Mouse (Mus musculus) layer of hippocampus, adult 8-10 months (tissue): ENCODE data around the gene S100a10. TPM values are rescaled to one million over a fixed set of nuclear protein-coding genes. Genes with fewer than 3 reads are reported as not detected.

Experiments used
- DNase-seq, 2 experiments: peaks; one replicate each; pipeline ENCODE4 v3.0.0; 2022; ENCODE audit warnings: low spot score in 2 of 2
- total RNA-seq, 4 experiments: library from RNA; stranded (reverse); gene quantifications; 2 replicates each; pipeline ENCODE4 v1.2.4; 2022

Gene S100a10
- total RNA-seq, 4 experiments from 2014 or later, result 16.7 to 37.3 (median 28.5) TPM

DNA sequence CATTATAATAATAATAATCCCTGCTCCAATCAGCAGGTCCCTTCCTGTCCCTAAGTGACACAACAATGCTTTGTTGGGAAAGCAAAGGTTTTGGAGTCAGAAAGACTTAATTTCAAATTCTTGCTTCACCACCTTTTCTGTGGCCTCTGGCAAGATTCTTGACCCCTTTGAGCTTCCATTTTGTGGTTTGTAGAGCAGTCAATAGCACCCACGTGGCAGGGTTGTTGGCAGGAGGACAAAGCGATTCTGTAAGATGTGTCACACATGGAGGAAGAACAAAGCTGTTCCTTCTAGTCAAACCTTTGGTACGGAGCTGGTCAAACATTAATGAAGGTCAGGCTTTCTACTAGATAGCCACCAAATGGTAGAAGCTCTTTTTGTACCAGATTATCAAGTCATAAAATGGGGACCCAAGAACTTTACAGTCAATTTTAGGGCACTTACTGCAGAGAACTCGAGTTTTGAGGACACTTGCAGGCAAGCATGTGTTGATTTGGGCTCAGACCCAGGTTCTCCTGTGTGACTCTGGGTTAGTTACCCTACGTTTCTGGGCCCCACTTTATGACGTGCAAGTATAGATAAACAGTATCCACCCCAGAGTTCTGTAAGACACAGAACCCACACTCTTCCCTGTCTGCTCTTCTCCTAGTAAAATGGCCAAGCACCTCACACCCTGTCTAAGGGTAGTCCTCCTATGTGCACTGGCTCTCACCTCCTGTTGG lies 24.6 kb downstream of the S100a10 start:
- DNase-seq, result no peak

DNA sequence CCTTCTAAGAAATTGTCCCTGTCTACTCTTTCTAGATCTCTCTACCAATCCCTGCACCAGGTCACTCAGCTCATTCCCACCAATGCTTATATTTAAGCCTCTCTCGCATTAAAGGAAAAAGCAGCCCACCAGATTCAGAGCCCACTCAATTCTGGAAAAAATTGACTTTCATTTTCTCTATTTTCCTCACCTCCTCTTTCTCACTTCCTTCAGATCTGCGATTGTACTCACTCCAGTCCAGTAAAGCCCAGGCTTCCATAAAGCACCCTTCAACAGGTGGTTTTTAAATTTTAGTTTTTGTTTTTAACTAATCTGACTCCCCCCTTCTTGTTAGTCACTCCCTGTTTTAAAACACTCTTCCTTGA lies 25.1 kb downstream of the S100a10 start:
- DNase-seq, result no peak

DNA sequence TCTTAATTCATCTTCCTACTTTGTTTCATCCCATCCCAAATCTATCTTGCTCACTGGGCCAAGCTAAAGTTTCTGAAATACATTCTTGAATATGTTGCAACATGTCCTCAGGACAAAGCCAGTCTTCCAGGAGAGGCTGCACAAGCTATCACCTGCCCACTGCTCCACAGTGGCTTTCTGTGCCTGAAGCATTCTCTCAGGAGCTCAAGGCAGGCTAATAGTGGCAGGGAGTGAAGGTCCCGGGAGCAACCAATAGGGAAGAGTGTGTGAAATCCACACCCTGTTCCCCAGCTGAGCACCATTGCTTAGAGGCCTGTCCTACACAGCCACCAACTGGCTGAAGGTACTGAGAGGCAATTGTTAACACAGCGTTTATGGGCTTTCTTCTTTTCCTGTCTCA lies 26.1 kb downstream of the S100a10 start:
- DNase-seq, result no peak

DNA sequence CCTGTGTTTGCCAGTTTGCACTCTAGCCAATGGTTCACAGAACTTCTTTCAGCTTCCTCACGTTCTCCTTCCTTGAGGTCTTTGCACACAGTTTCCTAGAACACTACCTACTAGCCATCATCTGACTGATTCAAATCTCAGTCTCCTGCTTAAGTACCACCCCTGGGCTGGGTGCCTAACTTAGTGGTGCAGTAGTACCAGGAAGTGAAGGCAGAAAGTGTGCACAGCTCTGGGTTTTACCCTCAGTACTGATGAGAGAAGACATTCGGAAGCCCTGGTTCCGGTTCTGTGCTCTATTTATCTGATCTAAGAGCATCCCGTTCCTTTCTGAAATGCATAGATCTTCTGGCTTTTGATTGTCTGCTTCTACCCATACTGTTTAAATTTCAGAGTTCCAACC lies 26.8 kb downstream of the S100a10 start:
- no peak for DNase-seq

DNA sequence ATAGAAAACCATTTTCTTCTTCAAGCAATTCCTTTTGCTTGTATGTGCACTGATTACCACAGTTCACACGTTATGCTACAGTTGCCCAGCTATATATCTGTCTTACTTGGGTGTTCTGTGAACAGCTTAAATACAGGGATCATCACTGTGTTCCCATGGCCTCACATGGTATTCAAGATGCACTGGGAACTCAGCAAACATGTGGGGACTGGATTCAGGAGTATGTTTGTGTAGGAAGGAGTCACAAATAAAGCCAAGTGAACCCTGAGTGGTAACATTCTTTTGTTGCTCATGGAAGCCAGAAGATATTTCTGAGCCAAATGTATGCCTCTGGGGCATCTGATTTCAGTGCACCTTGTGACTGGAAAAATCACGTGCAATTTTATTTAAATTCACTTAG lies 28.2 kb downstream of the S100a10 start:
- DNase-seq, result no peak

DNA sequence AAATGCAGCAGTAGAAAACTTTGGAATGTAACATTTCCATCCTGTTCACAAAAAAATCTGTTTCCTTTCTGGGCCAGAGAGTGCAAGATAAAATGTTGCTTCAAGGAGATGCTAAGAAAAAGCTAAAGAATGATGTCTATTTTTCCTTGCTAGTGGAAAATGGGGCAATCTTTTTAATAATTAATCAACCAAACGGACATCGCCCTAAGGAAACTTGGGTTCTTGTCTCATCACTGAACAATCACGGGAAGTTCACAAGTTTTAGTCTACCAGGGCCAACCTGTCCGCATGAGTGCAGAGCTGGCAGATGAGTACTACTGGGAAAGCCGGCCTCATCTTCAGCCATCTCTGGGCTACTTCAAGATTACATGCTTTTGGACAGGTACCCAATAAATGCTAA lies 34.7 kb downstream of the S100a10 start:
- DNase-seq, result no peak

DNA sequence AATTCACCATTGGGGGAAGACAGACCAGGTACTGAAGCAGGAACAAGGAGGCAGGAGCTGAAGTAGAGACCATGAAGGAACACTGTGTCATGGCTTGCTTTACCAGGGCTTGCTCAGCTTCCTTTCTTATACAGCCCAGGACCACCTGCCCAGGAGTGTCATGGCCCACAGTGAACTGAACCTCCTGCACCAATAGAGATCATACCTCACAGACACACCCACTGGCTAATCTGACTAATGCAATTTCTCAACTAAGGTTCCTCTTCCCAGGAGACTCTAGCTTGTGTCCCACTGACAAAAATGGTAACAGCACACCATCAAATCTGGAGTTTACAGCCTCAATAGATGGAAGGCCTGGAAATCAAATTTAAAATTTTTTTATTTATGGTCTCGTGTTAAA lies 35.4 kb downstream of the S100a10 start:
- DNase-seq, result no peak

DNA sequence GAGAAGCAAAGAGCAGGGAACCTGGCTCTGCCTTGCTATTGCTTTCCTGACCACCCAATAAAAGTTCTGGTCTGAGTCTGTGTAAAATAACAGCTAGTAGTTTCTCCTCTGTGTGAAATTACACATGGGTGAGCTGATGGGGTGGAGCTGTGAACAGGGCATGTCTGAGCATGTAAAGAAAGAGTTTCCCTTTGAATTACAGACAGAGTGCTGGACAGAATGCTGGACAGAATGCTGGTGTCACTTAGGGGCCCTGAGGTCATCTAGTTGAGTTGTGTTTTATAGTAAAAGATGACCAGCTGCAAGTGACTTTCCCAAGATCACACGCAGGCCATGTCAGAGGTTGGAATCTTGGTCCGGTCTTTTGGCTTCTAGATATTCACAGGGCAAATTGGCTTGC lies 37.2 kb downstream of the S100a10 start:
- no peak for DNase-seq

DNA sequence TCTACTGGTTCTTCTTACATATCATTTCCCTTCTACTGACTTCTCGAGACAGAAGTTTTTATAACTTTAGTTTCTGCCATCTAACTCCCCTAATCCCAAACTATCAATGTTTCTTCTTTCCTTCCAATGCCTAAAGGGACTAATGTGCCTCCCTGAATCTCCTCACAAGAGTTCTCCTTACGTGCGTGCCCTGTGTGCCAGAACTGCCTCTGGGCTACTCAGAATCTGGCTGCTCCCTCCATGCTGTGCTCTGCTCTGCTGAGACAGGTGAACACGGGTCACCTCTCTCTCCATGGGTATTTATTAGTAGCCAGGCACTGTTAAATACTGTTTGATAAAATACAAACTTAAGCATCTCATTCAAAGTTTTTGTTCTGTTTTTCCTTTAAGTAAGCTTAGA lies 38.1 kb downstream of the S100a10 start:
- DNase-seq, result no peak

DNA sequence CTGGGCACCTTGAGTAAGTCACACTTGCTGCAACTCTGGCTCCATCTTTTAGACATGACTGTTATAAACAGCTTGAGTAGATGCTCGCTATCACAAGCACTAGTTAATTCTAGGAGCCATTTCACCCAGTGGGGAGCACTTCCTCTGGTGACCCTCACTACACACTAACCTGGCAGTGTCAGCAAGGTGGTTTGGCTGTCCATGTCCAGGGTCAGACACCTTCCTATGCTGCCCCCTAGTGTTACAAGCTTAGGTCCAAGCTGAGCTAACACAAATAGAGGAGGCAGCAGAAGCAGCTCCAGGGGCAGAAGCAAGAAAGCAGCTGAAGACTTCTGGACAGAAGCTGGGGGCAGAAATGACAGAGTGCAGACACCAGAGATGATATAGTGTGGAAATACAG lies 38.6 kb downstream of the S100a10 start:
- DNase-seq, result peak in 1 of 2 experiments; percentile 7

DNA sequence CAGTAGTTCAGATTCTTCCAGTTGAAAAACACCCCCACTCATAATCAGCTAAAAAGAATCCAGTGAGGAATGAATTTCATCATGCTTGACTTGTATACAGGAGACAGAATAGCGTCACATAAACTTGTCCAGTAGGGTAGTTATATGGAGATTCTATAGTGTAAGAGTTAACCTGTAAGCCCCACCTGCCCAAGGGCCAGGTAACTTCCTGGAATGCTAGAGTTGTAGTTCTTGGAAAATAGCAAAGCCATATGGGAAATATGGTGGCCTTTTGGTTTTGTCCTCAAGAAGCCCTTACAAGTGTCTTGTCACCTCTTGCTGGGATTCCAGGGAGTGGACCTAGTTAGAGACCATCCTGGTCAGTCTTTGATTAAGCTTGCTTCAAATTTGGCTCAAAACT lies 41.8 kb downstream of the S100a10 start:
- no peak for DNase-seq

DNA sequence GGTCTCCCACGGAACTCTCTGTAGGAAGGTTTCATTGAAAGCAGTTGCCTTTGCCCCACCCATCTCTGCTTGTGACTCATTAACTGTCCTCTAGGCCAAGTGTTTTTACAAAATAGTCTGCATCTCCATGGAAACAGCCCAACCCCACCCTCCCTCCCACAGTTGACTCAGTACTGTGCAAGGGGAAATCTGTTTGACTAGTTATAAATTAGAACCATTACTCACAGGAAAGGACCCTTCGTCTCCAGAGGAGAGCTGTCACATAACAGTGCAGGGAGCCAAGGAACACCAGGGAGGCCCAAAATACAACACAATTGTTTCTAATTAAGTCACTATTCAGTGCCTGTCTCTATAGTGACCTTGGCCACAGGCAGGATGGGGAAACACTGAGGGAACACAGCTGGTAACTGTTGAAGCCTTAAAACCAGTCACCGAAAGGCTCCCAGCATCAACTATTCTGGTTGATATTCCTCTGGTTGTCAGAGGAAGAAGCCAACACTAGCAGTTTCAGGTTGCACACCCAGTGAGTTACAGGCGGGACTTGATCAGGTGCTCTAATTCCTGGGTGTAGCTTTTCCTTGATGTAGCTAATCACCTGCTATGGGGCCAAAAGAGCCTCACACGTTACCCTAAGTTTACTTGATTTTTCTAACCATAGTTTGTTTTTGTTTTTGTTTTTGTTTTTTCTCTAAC lies 42.5 kb downstream of the S100a10 start:
- DNase-seq, result peak; percentile 9 to 36

DNA sequence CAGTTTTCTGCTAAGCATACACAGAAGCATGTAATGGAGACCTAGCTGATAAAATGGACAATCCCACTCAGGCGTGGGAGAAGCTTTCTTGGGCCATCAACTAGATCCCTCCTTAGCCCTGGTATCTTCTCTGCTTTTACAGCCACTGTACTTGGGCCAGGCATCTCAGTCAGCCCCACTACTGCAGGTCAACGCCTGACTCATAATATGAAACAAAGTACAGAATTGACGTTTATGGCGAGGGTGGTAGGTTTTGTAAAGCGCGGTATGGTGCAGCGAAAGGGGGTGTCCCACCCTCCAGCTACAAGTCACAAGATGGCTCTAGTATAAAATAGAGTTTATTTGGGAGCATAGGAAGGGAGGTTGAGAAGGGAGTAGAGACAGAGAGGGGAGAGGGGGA lies 43.1 kb downstream of the S100a10 start:
- no peak for DNase-seq

DNA sequence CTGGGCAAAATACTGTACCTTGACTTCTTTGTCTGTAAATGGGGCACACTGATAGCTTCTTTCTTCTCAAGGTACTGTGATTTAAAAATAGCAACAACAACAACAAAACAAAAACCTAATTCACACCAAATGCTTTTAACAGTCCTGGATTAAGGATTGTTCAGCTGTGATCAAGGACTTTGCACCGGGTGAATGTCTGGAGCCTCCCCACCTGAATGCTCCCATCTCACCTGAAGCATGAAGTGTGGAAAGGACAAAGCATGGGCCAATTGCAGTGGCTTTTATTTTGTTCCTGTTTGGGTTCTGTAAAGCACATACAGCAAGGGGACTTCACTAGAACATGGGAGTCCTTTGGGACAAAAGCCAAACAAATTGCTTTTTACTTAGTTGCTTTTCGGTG lies 45.3 kb downstream of the S100a10 start:
- no peak for DNase-seq

DNA sequence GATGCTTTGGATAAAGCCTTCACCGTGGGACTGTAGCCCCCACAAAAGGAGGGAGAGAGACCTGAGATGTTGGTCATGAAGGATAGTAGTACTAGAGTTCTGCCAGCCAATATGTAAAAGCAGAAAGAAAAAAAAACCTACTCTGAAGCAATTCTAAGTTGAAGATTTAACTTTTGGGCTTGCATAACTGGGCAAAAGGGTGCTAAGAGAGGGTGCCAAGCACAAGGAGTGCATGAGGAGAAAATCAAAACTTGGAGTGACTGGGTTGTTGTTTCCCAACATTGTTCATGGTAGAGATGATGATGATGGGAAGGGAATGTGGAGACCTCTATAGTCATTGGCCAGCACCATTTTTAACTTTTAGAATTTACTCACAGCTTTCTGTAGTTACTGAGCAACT lies 47.0 kb downstream of the S100a10 start:
- no peak for DNase-seq

DNA sequence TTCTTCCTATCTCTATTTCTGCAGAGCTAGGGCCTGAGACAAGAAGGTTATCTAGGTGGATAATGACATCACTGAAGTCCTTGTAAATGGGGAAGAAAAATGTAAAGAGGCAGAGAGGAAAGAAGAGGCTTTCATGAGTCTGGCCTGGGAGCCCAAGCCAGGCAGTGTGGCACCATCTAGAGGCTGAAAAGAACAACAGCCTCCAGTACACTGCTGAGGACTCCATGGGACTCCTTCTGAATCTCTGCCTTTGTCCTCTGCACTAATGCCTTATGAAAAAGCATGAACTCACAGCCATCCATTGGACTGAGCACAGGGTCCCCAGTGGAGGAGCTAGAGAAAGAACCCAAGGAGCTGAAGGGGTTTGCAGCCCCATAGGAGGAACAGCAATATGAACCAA lies 54.1 kb downstream of the S100a10 start:
- DNase-seq, result peak in 1 of 2 experiments; percentile 8

Other genes with a start within 250 kb of the S100a10 start
- not detected for gene Hrnr, start 235.3 kb upstream of the S100a10 start, total RNA-seq
- not detected for gene Rptn, start 161.4 kb upstream of the S100a10 start, total RNA-seq
- 1 to 10 TPM; 1.3 to 2.5 (median 1.6) TPM for gene Tchh, start 112.8 kb upstream of the S100a10 start, total RNA-seq
- gene Tchhl1, start 86.3 kb upstream of the S100a10 start, total RNA-seq, result not detected
- 10 to 100 TPM in 2 of 4 experiments, 1 to 10 TPM in 2; 6.1 to 19.4 (median 13.9) TPM for gene S100a11, start 34.6 kb upstream of the S100a10 start, total RNA-seq
- not detected for gene Tdpoz2, start 97.6 kb downstream of the S100a10 start, total RNA-seq
- gene Tdpoz1, start 121.2 kb downstream of the S100a10 start, total RNA-seq, result not detected
- gene Gm37596, start 138.0 kb downstream of the S100a10 start, total RNA-seq, result not detected
- gene Gm5773, start 217.9 kb downstream of the S100a10 start, total RNA-seq, result not detected
- gene Tdpoz4, start 241.3 kb downstream of the S100a10 start, total RNA-seq, result not detected